Mouse (Mus musculus): ENCODE results near the gene Krtap14.

GRCm38 (mm10) chr16:88847363-88847762, 21.4 kb upstream of the Krtap14 start:
- TF ChIP-seq NELFE (IDR thresholded peaks at IDR 0.05; ENCODE audit: low read depth, low read length) (no peak), USF1 (IDR thresholded peaks at IDR 0.05; ENCODE audit: low read depth, low read length) (no peak), POLR2A (IDR thresholded peaks at IDR 0.05; ENCODE audit: low read depth, low read length) (no peak), ZMIZ1 (IDR thresholded peaks at IDR 0.05; ENCODE audit: low read depth, low read length) (no peak)
